Mouse (Mus musculus) T-cell, adult 66 days (primary cell): ENCODE results near the gene Usp50. TPM values are rescaled to one million over a fixed set of nuclear protein-coding genes. Genes with fewer than 3 reads are reported as not detected.

Experiments used
- total RNA-seq, 2 experiments: library from RNA; stranded (reverse); gene quantifications; 3 replicates in 1 of 2; 4 replicates in 1 of 2; pipeline ENCODE4 v1.2.4; 2023

Usp50 gene
- under 1 TPM; 0.59 to 0.61 TPM for total RNA-seq

DNA sequence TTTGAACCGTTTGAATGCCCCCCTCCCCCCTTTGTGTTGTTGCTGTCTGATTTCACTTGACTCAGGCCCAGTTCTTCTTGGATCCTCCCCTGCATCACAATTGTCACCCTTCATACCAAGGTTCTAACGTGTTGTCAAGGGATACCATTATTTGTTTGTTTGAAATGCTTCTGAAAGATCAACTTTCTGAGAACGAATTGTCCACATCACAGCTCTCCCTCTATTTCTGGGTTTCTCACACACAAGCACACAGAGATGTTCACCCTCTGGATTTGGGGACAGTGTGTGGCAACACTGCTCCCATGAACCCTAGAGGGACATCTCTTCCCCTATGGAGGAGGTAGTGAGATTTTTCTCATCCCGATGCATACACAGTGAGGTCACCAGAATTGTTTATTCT is at the start of gene Usp50:
Usp50 (minus strand) TSS at position 101 of the 400 bp plus-strand sequence.

DNA sequence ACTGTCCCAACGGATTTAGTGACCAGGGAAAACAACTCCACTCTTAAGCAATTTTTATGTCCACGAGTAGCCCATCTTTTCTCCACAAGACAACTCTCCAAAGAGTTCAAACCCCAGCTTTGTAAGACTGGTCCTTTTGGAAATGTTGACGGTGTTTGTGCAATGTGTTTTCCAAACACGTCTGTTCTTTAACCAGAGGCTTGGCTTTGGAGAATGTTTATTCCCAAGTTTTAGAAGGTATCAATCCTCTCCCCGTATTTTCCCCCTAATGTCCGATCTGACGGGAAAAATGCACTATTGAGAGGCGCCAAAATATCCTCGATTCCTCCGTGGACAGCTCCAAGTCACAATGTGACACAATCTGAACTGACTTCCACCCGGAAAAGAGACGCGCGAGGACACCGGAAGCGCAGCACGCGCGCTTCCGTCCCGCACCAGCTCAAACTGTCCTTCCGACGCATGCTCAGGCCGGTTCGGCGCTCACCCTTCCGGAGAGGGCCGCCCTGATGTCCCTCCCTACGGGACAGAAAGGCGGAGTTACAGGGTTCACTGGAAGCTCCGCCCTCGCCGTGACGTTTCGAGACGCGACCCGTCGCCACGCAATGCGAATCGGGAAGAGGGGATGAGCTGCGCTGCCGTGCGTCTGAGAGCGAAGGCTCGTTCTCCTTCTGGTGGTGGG is 76.4 kb downstream of the Usp50 start, which contains the start of gene Usp8:
Usp8 (plus strand) TSS at position 570 of the 679 bp plus-strand sequence.

DNA sequence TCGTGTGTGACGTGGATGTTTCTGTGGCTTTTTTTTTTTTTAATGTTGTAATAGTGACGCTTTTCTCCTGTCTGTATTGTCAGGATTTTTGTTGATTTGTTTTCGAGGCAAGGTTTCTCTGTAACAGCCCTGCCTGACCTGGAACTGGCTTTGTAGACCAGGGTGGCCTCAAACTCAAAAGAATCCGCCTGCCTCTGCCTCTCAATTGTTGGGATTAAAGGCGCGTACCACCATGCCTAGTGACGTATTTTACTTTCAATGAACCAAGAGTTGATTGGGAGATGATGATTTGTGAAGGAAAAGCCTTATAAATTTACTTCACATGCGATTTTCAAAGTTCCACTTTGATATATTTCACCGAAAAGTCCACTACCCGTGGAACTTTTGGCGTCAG is 107.2 kb downstream of the Usp50 start, which contains the start of gene Gabpb1:
Gabpb1 (minus strand) TSS at position 216 of the 394 bp plus-strand sequence.

Other genes with a start within 250 kb of the Usp50 start
- gene Slc27a2, start 231.1 kb downstream of the Usp50 start, total RNA-seq = not detected
- gene Hdc, start 164.2 kb downstream of the Usp50 start, total RNA-seq = 1 to 10 TPM; 1.2 to 1.7 TPM
- gene Gabpb1, start 107.1 kb downstream of the Usp50 start, total RNA-seq = 10 to 100 TPM; 37.1 to 40.1 TPM
- 10 to 100 TPM; 42.3 to 43.4 TPM for gene Usp8, start 76.1 kb downstream of the Usp50 start, total RNA-seq
- gene Trpm7, start 92.8 kb upstream of the Usp50 start, total RNA-seq = 100 to 1,000 TPM in 1 of 2 experiments, 10 to 100 TPM in 1; 98.5 to 103 TPM
- 10 to 100 TPM; 54.6 to 56.6 TPM for gene Sppl2a, start 149.8 kb upstream of the Usp50 start, total RNA-seq
- gene Ap4e1, start 225.2 kb upstream of the Usp50 start, total RNA-seq = 10 to 100 TPM; 26.5 to 28.4 TPM